Mouse (Mus musculus) heart, embryonic 10.5 days (tissue): ENCODE measurements around the gene Cntnap2. TPM values are rescaled to one million over a fixed set of nuclear protein-coding genes. Genes with fewer than 3 reads are reported as not detected.

Experiments
- DNase-seq: peaks from one replicate; pipeline ENCODE4 v3.0.0-alpha.2; 2017; ENCODE audit warnings: low spot score
- H3K27ac ChIP-seq: fragments of 300-500 bp; sonication (generic); 2 replicates; pipeline ENCODE4 v1.5.1; 2016; ENCODE audit warnings: mild to moderate bottlenecking
- H3K27me3 ChIP-seq: fragments of 300-500 bp; sonication (generic); 2 replicates; pipeline ENCODE4 v1.6.1; 2016; ENCODE audit warnings: mild to moderate bottlenecking; ENCODE audit not compliant: poor library complexity, insufficient read depth, severe bottlenecking
- H3K36me3 ChIP-seq: fragments of 300-500 bp; sonication (generic); 2 replicates; pipeline ENCODE4 v1.6.1; 2016; ENCODE audit warnings: mild to moderate bottlenecking, moderate library complexity
- H3K4me1 ChIP-seq: fragments of 300-500 bp; sonication (generic); 2 replicates; pipeline ENCODE4 v1.6.1; 2016; ENCODE audit warnings: mild to moderate bottlenecking
- H3K4me3 ChIP-seq: fragments of 300-500 bp; sonication (generic); 2 replicates; pipeline ENCODE4 v1.5.1; 2016; ENCODE audit warnings: mild to moderate bottlenecking, moderate library complexity
- H3K9me3 ChIP-seq: fragments of 300-500 bp; sonication (generic); 2 replicates; pipeline ENCODE4 v1.6.1; 2016; ENCODE audit warnings: mild to moderate bottlenecking, moderate library complexity
- WGBS: fragments of 180-500 bp; shearing (Covaris S2); methylation state at CpG from one replicate; pipeline ENCODE4 v1.1.7; 2016; 5-methylcytosine and 5-hydroxymethylcytosine counted together
- polyA plus RNA-seq: library from polyadenylated mRNA; unstranded; fragments of >200 nt; fragmentation: Nextera tagmentation; extraction: Ambion mirVana; gene quantifications from 2 replicates; pipeline ENCODE4 v1.2.1, GENCODE M21; 2016

Gene Cntnap2
- polyA plus RNA-seq, 1 experiment from 2014 or later, result 1.4 TPM

GRCm38 (mm10) chr6:45991086-45991485 lies 931.9 kb downstream of the Cntnap2 start:
- 90% methylated on average over 1 of the region's 1 CpGs for WGBS
- H3K4me1 ChIP-seq, result no peaks in the 10 kb centered on the region
- no peak overlapping the region for H3K4me3 ChIP-seq
- no peaks in the 10 kb centered on the region for H3K9me3 ChIP-seq
- DNase-seq, result no peak
- no peaks in the 10 kb centered on the region for H3K27me3 ChIP-seq
- no peak overlapping the region for H3K27ac ChIP-seq
- H3K36me3 ChIP-seq, result no peaks in the 10 kb centered on the region

GRCm38 (mm10) chr6:46022515-46023143 lies 963.5 kb downstream of the Cntnap2 start:
- H3K27ac ChIP-seq, result no peak overlapping the region
- no peaks in the 10 kb centered on the region for H3K9me3 ChIP-seq
- DNase-seq, result no peak
- H3K36me3 ChIP-seq, result no peaks in the 10 kb centered on the region
- no peaks in the 10 kb centered on the region for H3K4me1 ChIP-seq
- 76% methylated on average over 2 of the region's 2 CpGs for whole genome bisulfite sequencing
- H3K4me3 ChIP-seq, result no peak overlapping the region
- H3K27me3 ChIP-seq, result no peaks in the 10 kb centered on the region

GRCm38 (mm10) chr6:46031821-46032594 lies 972.9 kb downstream of the Cntnap2 start:
- no peak for DNase-seq
- H3K4me3 ChIP-seq, result no peak overlapping the region
- WGBS, result 65% methylated on average over 2 of the region's 2 CpGs
- H3K4me1 ChIP-seq, result no peaks in the 10 kb centered on the region
- H3K9me3 ChIP-seq, result no peaks in the 10 kb centered on the region
- H3K27me3 ChIP-seq, result no peaks in the 10 kb centered on the region
- H3K36me3 ChIP-seq, result no peaks in the 10 kb centered on the region
- H3K27ac ChIP-seq, result no peak overlapping the region

- no peak for DNase-seq
- Histone ChIP-seq H3K4me1 (no peaks in the 10 kb centered on the region), H3K36me3 (no peaks in the 10 kb centered on the region), H3K27me3 (no peaks in the 10 kb centered on the region), H3K27ac (no peak overlapping the region), H3K9me3 (no peaks in the 10 kb centered on the region), H3K4me3 (no peak overlapping the region)
- 70% methylated on average over 2 of the region's 2 CpGs for WGBS
These were observed 974.0 kb downstream of the Cntnap2 start for GRCm38 (mm10) chr6:46033108-46033507.

GRCm38 (mm10) chr6:46040671-46041070 lies 981.5 kb downstream of the Cntnap2 start:
- no peaks in the 10 kb centered on the region for H3K36me3 ChIP-seq
- no peak overlapping the region for H3K27ac ChIP-seq
- H3K4me1 ChIP-seq, result no peaks in the 10 kb centered on the region
- H3K27me3 ChIP-seq, result no peaks in the 10 kb centered on the region
- DNase-seq, result no peak
- 84% methylated on average over 4 of the region's 4 CpGs for WGBS
- H3K4me3 ChIP-seq, result no peak overlapping the region
- no peaks in the 10 kb centered on the region for H3K9me3 ChIP-seq

GRCm38 (mm10) chr6:46080236-46080635 lies 1021.1 kb downstream of the Cntnap2 start:
- Histone ChIP-seq H3K4me3 (no peak overlapping the region), H3K9me3 (no peaks in the 10 kb centered on the region), H3K4me1 (no peaks in the 10 kb centered on the region), H3K27ac (no peak overlapping the region), H3K27me3 (no peaks in the 10 kb centered on the region), H3K36me3 (no peaks in the 10 kb centered on the region)
- 51% methylated on average over 2 of the region's 2 CpGs for WGBS
- DNase-seq, result no peak

- H3K9me3 ChIP-seq, result no peaks in the 10 kb centered on the region
- H3K36me3 ChIP-seq, result no peaks in the 10 kb centered on the region
- DNase-seq, result no peak
- H3K27ac ChIP-seq, result no peak overlapping the region
- H3K27me3 ChIP-seq, result no peaks in the 10 kb centered on the region
- no peaks in the 10 kb centered on the region for H3K4me1 ChIP-seq
- H3K4me3 ChIP-seq, result no peak overlapping the region
These were observed 1022.3 kb downstream of the Cntnap2 start for GRCm38 (mm10) chr6:46081432-46081831.

GRCm38 (mm10) chr6:46143189-46143841 lies 1084.2 kb downstream of the Cntnap2 start:
- no peak for DNase-seq
- Histone ChIP-seq H3K4me3 (no peak overlapping the region), H3K36me3 (no peaks in the 10 kb centered on the region), H3K4me1 (no peaks in the 10 kb centered on the region), H3K9me3 (no peaks in the 10 kb centered on the region), H3K27ac (no peak overlapping the region), H3K27me3 (no peaks in the 10 kb centered on the region)
- WGBS, result 86% methylated on average over 1 of the region's 1 CpGs

- DNase-seq, result no peak
- H3K4me1 ChIP-seq, result no peaks in the 10 kb centered on the region
- H3K9me3 ChIP-seq, result no peaks in the 10 kb centered on the region
- no peak overlapping the region for H3K4me3 ChIP-seq
- no peaks in the 10 kb centered on the region for H3K27me3 ChIP-seq
- no peak overlapping the region for H3K27ac ChIP-seq
- 60% methylated on average over 1 of the region's 1 CpGs for WGBS
- H3K36me3 ChIP-seq, result no peaks in the 10 kb centered on the region
These were observed 1107.7 kb downstream of the Cntnap2 start for GRCm38 (mm10) chr6:46166837-46167236.

GRCm38 (mm10) chr6:46197298-46197697 lies 1138.1 kb downstream of the Cntnap2 start:
- Histone ChIP-seq H3K36me3 (no peaks in the 10 kb centered on the region), H3K4me3 (no peak overlapping the region), H3K9me3 (no peaks in the 10 kb centered on the region), H3K27me3 (no peaks in the 10 kb centered on the region), H3K4me1 (no peaks in the 10 kb centered on the region), H3K27ac (no peak overlapping the region)
- DNase-seq, result no peak
- 80% methylated on average over 2 of the region's 2 CpGs for WGBS

- Histone ChIP-seq H3K27ac (no peak overlapping the region), H3K36me3 (no peaks in the 10 kb centered on the region), H3K9me3 (no peaks in the 10 kb centered on the region), H3K27me3 (no peaks in the 10 kb centered on the region), H3K4me3 (no peak overlapping the region), H3K4me1 (no peaks in the 10 kb centered on the region)
- WGBS, result 85% methylated on average over 4 of the region's 4 CpGs
- no peak for DNase-seq
These were observed 1142.7 kb downstream of the Cntnap2 start for GRCm38 (mm10) chr6:46201828-46202227.

- WGBS, result 81% methylated on average over 2 of the region's 2 CpGs
- H3K27ac ChIP-seq, result no peak overlapping the region
- no peak for DNase-seq
These were observed 1146.4 kb downstream of the Cntnap2 start for GRCm38 (mm10) chr6:46205531-46205930.

GRCm38 (mm10) chr6:46232889-46233288 lies 1173.7 kb downstream of the Cntnap2 start:
- no peaks in the 10 kb centered on the region for H3K27me3 ChIP-seq
- H3K4me3 ChIP-seq, result no peak overlapping the region
- DNase-seq, result no peak
- WGBS, result 86% methylated on average over 1 of the region's 1 CpGs
- no peaks in the 10 kb centered on the region for H3K9me3 ChIP-seq
- H3K27ac ChIP-seq, result no peak overlapping the region
- H3K4me1 ChIP-seq, result no peaks in the 10 kb centered on the region
- no peaks in the 10 kb centered on the region for H3K36me3 ChIP-seq

More at GRCm38 (mm10) chr6:46205531-46205930, 1146.4 kb downstream of the Cntnap2 start:
- Histone ChIP-seq H3K9me3 (no peaks in the 10 kb centered on the region), H3K36me3 (no peaks in the 10 kb centered on the region), H3K4me3 (no peak overlapping the region), H3K27me3 (no peaks in the 10 kb centered on the region), H3K4me1 (no peaks in the 10 kb centered on the region)
